Mouse (Mus musculus): ENCODE measurements around the gene Themis. TPM values are rescaled to one million over a fixed set of nuclear protein-coding genes. Genes with fewer than 3 reads are reported as not detected.

The Themis gene
- total and polyA plus RNA-seq, 2 experiments from 2014 or later = not detected

- H3K27ac ChIP-seq = no peak overlapping the region
- ATAC-seq = no peak
- WGBS = 83% methylated on average over 3 of the region's 3 CpGs
- TF ChIP-seq CTCF (IDR thresholded peaks at IDR 0.05; ENCODE audit: low read depth) = no peak
- no peak overlapping the region for H3K4me3 ChIP-seq (ENCODE audit: low read length)
- H3K36me3 ChIP-seq (ENCODE audit: insufficient read depth, low read length) = no peaks in the 10 kb centered on the region
- no peak for DNase-seq (ENCODE audit: low spot score)
- no peaks in the 10 kb centered on the region for H3K27me3 ChIP-seq (ENCODE audit: insufficient read depth, low read length)
- H3K9me3 ChIP-seq (ENCODE audit: low read length) = no peaks in the 10 kb centered on the region; the same call in 1 of the 2 replicates
- H3K4me2 ChIP-seq (ENCODE audit: low read depth, low read length) = no peak overlapping the region
- H3K9ac ChIP-seq (replicated peaks; ENCODE audit: low read length) = no peak overlapping the region
- no peaks in the 10 kb centered on the region for H3K4me1 ChIP-seq (ENCODE audit: insufficient read depth, low read length)
These were observed 154.2 kb downstream of the Themis start for GRCm38 (mm10) chr10:28822320-28822719.

GRCm38 (mm10) chr10:28842605-28843004 is 174.4 kb downstream of the Themis start:
- H3K27ac ChIP-seq = no peak overlapping the region

GRCm38 (mm10) chr10:28843755-28844717 is 175.9 kb downstream of the Themis start:
- 28% methylated on average over 7 of the region's 7 CpGs for WGBS
- TF ChIP-seq CTCF (IDR thresholded peaks at IDR 0.05; ENCODE audit: low read depth) = peak; percentile 93
- Histone ChIP-seq H3K4me3 (ENCODE audit: low read length) (no peak overlapping the region), H3K4me1 (ENCODE audit: insufficient read depth, low read length) (no peaks in the 10 kb centered on the region), H3K4me2 (ENCODE audit: low read depth, low read length) (0 out of 2 replicates have a peak overlapping the region, but pooled peaks have one; percentile 6), H3K9ac (replicated peaks; ENCODE audit: low read length) (no peak overlapping the region), H3K27me3 (ENCODE audit: insufficient read depth, low read length) (no peaks in the 10 kb centered on the region), H3K36me3 (ENCODE audit: insufficient read depth, low read length) (no peaks in the 10 kb centered on the region), H3K9me3 (ENCODE audit: low read length) (no peaks in the 10 kb centered on the region), H3K27ac (no peak overlapping the region)
- DNase-seq (ENCODE audit: low spot score) (peak; percentile 89), ATAC-seq (peak; percentile 63)

More at GRCm38 (mm10) chr10:28842605-28843004, 174.4 kb downstream of the Themis start:
- Histone ChIP-seq H3K4me1 (ENCODE audit: insufficient read depth, low read length) (no peaks in the 10 kb centered on the region), H3K9ac (replicated peaks; ENCODE audit: low read length) (no peak overlapping the region), H3K9me3 (ENCODE audit: low read length) (no peaks in the 10 kb centered on the region), H3K4me2 (ENCODE audit: low read depth, low read length) (no peak overlapping the region), H3K36me3 (ENCODE audit: insufficient read depth, low read length) (no peaks in the 10 kb centered on the region), H3K27me3 (ENCODE audit: insufficient read depth, low read length) (no peaks in the 10 kb centered on the region), H3K4me3 (ENCODE audit: low read length) (no peak overlapping the region)
- 67% methylated on average over 2 of the region's 2 CpGs for WGBS
- no peak for TF ChIP-seq CTCF (IDR thresholded peaks at IDR 0.05; ENCODE audit: low read depth)
- no peak for ATAC-seq
- DNase-seq (ENCODE audit: low spot score) = no peak

- DNase-seq (ENCODE audit: low spot score) = no peak
- no peaks in the 10 kb centered on the region for H3K4me1 ChIP-seq (ENCODE audit: insufficient read depth, low read length)
- 95% methylated on average over 2 of the region's 2 CpGs for WGBS
- ATAC-seq = no peak
- H3K27me3 ChIP-seq (ENCODE audit: insufficient read depth, low read length) = no peaks in the 10 kb centered on the region
- H3K36me3 ChIP-seq (ENCODE audit: insufficient read depth, low read length) = no peaks in the 10 kb centered on the region
- no peak for TF ChIP-seq CTCF (IDR thresholded peaks at IDR 0.05; ENCODE audit: low read depth)
- no peak overlapping the region for H3K9ac ChIP-seq (replicated peaks; ENCODE audit: low read length)
- H3K9me3 ChIP-seq (ENCODE audit: low read length) = no peaks in the 10 kb centered on the region
- no peak overlapping the region for H3K27ac ChIP-seq
- no peak overlapping the region for H3K4me2 ChIP-seq (ENCODE audit: low read depth, low read length)
- H3K4me3 ChIP-seq (ENCODE audit: low read length) = no peak overlapping the region
These were observed 188.0 kb downstream of the Themis start for GRCm38 (mm10) chr10:28856154-28856553.

- Histone ChIP-seq H3K4me3 (ENCODE audit: low read length) (no peak overlapping the region), H3K9ac (replicated peaks; ENCODE audit: low read length) (no peak overlapping the region), H3K36me3 (ENCODE audit: insufficient read depth, low read length) (no peaks in the 10 kb centered on the region), H3K4me1 (ENCODE audit: insufficient read depth, low read length) (no peaks in the 10 kb centered on the region), H3K27ac (no peak overlapping the region), H3K4me2 (ENCODE audit: low read depth, low read length) (no peak overlapping the region), H3K9me3 (ENCODE audit: low read length) (no peaks in the 10 kb centered on the region), H3K27me3 (ENCODE audit: insufficient read depth, low read length) (no peaks in the 10 kb centered on the region)
- WGBS = 55% methylated on average over 4 of the region's 4 CpGs
- DNase-seq (ENCODE audit: low spot score) (no peak), ATAC-seq (no peak)
- no peak for TF ChIP-seq CTCF (IDR thresholded peaks at IDR 0.05; ENCODE audit: low read depth)
These were observed 202.6 kb downstream of the Themis start for GRCm38 (mm10) chr10:28870580-28871354.

GRCm38 (mm10) chr10:28874605-28875004 is 206.4 kb downstream of the Themis start:
- DNase-seq (ENCODE audit: low spot score) = peak; percentile 5
- 22% methylated on average over 4 of the region's 4 CpGs for WGBS

More at GRCm38 (mm10) chr10:28874605-28875004, 206.4 kb downstream of the Themis start:
- Histone ChIP-seq H3K4me1 (ENCODE audit: insufficient read depth, low read length) (no peaks in the 10 kb centered on the region), H3K27ac (no peak overlapping the region), H3K36me3 (ENCODE audit: insufficient read depth, low read length) (no peaks in the 10 kb centered on the region), H3K9ac (replicated peaks; ENCODE audit: low read length) (no peak overlapping the region), H3K27me3 (ENCODE audit: insufficient read depth, low read length) (no peaks in the 10 kb centered on the region), H3K9me3 (ENCODE audit: low read length) (no peaks in the 10 kb centered on the region), H3K4me3 (ENCODE audit: low read length) (no peak overlapping the region), H3K4me2 (ENCODE audit: low read depth, low read length) (no peak overlapping the region)
- ATAC-seq = no peak
- no peak for TF ChIP-seq CTCF (IDR thresholded peaks at IDR 0.05; ENCODE audit: low read depth)

Data from hindbrain, postnatal 0 days (tissue).